Mouse (Mus musculus) cerebellum, adult 9-10 months (tissue): ENCODE measurements around the gene Prkcb.

Experiments used
- DNase-seq: peaks from one replicate; pipeline ENCODE4 v3.0.0; 2022

Prkcb gene

GRCm38 (mm10) chr7:122558085-122558811, 269.7 kb downstream of the Prkcb start:
- no peak for DNase-seq

GRCm38 (mm10) chr7:122558912-122559311, 270.4 kb downstream of the Prkcb start:
- DNase-seq = no peak

GRCm38 (mm10) chr7:122562586-122562985, 274.0 kb downstream of the Prkcb start:
- no peak for DNase-seq

GRCm38 (mm10) chr7:122565371-122565770, 276.8 kb downstream of the Prkcb start:
- DNase-seq = no peak

GRCm38 (mm10) chr7:122566011-122566410, 277.5 kb downstream of the Prkcb start:
- no peak for DNase-seq

GRCm38 (mm10) chr7:122568787-122569186, 280.2 kb downstream of the Prkcb start:
- DNase-seq = no peak

- DNase-seq = no peak
Measured at GRCm38 (mm10) chr7:122570407-122570806, 281.9 kb downstream of the Prkcb start.

- DNase-seq = no peak
Measured at GRCm38 (mm10) chr7:122573101-122573635, 284.6 kb downstream of the Prkcb start.

- DNase-seq = no peak
Measured at GRCm38 (mm10) chr7:122574418-122574817, 285.9 kb downstream of the Prkcb start.

GRCm38 (mm10) chr7:122575056-122575455, 286.5 kb downstream of the Prkcb start:
- no peak for DNase-seq

- no peak for DNase-seq
Measured at GRCm38 (mm10) chr7:122575506-122575905, 287.0 kb downstream of the Prkcb start.

GRCm38 (mm10) chr7:122577571-122577970, 289.0 kb downstream of the Prkcb start:
- DNase-seq = no peak

- peak; percentile 44 for DNase-seq
Measured at GRCm38 (mm10) chr7:122579461-122580157, 291.1 kb downstream of the Prkcb start.

- no peak for DNase-seq
Measured at GRCm38 (mm10) chr7:122580158-122580475, 291.6 kb downstream of the Prkcb start.

- DNase-seq = no peak
Measured at GRCm38 (mm10) chr7:122584421-122585151, 296.0 kb downstream of the Prkcb start.

- peak; percentile 46 for DNase-seq
Measured at GRCm38 (mm10) chr7:122595897-122596296, 307.3 kb downstream of the Prkcb start.

GRCm38 (mm10) chr7:122596596-122597170, 308.1 kb downstream of the Prkcb start:
- DNase-seq = no peak

- DNase-seq = no peak
Measured at GRCm38 (mm10) chr7:122597313-122597712, 308.8 kb downstream of the Prkcb start.

- no peak for DNase-seq
Measured at GRCm38 (mm10) chr7:122600856-122601255, 312.3 kb downstream of the Prkcb start.

- DNase-seq = no peak
Measured at GRCm38 (mm10) chr7:122605066-122605465, 316.5 kb downstream of the Prkcb start.

- DNase-seq = no peak
Measured at GRCm38 (mm10) chr7:122609420-122609819, 320.9 kb downstream of the Prkcb start.

GRCm38 (mm10) chr7:122610161-122610560, 321.6 kb downstream of the Prkcb start:
- DNase-seq = no peak

- no peak for DNase-seq
Measured at GRCm38 (mm10) chr7:122613876-122614275, 325.3 kb downstream of the Prkcb start.
